Mouse (Mus musculus): ENCODE data around the gene Btf3.

Gene Btf3

DNA sequence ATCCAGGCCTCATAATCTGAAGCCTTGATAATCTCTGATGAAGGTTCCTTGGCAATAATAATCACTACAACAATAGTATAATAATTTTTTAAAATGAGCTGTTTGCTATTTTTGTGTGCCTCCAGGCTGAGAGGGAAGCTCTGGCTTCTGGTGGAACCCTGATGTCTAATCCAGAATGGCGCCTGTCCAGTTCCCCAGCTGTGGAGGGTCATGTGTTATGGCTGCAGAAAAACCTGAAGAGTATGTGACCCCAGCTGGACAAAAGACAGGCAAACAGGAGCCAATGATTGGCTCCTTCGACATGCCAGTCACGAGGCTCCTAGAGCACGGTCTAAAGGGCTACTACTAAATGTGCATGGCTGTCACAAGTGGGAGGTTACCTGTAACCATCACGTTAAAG lies 23.7 kb upstream of the Btf3 start:
- in situ Hi-C loops (cut with MseI, MboI): no loop called here

DNA sequence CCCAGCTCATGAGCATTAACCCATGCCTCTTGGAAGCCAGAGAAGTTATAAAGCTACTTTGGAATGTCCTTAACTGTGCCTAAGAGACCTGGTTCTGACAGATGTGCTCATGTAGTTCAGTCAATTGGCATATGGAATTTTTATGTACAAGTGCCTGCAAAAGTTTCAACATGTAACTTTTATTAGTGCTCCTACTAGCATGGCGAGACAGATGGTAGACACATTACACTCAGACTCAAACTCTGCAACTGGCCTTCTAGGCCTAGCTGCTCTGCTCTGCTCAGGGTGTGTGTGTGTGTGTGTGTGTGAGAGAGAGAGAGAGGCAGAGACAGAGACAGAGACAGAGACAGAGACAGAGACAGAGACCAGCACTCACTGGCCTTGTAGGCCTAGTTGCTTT lies 19.4 kb upstream of the Btf3 start:
- in situ Hi-C loops (cut with MseI, MboI): no loop called here

DNA sequence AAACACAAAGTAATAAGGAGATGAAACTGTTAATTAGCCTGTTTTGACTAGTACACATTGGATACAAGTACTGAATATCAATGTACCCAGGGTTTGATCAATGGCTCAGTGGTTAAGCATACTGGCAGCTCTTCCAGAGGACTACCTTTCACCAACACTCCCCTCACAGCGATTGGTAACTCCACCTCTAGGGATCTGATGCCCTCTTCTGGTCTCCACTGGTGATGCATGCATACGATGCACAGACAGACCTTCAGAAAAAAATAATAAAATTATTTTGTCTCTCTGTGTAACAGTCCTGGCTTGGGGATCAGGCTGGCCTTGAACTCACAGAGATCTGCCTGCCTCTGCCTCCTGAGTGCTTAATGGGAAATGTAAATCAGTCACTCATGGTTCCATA lies 15.3 kb upstream of the Btf3 start:
- in situ Hi-C loops (cut with MseI, MboI): no loop called here

DNA sequence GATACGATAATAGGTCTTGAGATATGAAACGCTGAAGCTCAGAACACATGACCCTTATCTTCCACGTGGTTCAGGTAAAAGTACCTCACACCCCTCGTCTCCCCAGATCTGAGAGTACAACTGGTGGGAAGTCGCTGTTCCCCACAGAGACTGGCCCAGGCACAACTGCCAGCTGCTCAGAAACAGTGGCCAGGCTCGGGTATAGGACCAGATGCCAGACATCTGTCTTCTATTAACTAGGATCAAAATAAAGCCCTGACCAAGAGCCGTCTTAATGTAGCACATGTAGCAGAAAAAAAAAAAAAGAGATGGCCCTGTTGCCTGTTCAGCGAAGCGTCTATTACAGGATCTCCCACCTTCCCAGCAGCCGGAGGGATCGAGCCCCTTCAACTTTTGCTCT lies 8.2 kb upstream of the Btf3 start:
- in situ Hi-C loops (cut with MseI, MboI): no loop called here

DNA sequence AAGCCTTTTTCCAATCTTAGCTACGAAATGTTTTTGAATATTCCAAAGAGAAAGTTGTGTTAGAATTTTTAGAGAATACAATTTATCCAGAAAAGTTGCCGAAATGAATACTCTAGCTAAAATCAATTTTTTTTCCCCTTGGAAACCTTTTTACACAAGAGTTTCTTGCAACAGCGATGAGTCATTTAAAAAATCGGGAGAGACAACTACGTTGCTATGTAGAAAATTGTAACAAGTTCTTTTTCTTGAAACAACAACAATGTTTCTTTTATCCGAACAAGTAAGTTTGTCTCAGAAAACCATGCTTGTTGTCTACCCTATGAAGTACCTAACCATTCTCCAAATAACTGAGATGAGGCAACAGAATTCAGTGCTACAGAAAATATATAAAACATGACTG lies 1.1 kb upstream of the Btf3 start:
- in situ Hi-C loops (cut with MseI, MboI): no loop called here

DNA sequence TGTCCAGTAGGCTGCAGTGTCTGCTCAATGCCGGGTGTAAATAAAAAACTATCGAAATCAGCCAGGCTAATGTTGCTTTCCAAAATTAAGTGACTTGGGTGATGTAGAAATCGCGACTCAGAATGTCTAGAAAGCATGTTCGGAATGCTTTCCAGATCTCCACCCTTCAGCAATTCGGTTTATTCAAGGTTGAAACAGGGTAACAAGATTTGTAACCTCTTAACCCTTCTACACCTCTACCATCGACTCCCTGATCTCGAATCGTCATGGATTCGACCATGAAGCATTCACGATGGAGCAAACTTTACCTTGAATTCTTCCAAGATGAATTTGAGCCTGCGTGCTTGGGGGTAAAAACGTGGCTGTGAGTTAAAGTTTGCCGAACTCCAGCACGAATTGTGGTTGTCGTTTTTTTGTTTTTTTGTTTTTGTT lies 456 bp upstream of the Btf3 start:
- in situ Hi-C loops (cut with MseI, MboI): no loop called here

DNA sequence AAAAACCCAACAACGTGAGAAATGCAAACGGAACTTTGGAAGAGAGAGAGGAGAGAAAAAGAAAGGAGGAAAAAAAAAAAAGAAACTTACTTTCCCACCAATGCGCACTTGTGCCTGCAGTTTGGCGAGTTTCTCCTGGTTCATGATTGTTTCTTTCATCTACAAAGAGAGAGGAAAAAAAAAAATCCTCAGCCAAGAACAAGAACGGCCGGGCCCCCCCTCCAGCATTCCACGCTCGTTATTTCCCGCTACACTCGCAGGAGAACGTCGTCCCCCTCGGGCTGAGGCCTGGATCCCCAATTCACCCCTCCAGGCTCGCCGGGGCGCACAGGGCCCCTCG lies 696 bp downstream of the Btf3 start:
- in situ Hi-C loops (cut with MseI, MboI): no loop called here

DNA sequence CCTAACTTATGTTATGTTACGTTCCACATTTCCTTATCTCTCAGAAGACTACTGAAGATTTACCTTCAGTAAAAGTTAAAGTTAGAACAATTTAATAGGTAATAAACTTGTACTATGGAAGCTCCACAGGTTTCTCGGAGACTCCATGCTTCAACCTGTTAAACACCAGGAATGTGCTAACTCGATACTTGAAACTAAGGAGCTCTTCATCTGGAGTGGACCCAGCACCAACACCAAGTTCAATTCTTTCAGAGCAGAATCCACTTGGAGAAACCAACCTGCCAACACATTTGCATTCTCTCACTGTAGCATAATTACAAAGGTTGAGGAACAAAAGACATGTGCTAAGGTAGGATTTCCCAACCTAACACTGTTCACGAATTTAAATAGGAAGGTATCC lies 1.7 kb downstream of the Btf3 start:
- in situ Hi-C loops (cut with MseI, MboI): no loop called here

DNA sequence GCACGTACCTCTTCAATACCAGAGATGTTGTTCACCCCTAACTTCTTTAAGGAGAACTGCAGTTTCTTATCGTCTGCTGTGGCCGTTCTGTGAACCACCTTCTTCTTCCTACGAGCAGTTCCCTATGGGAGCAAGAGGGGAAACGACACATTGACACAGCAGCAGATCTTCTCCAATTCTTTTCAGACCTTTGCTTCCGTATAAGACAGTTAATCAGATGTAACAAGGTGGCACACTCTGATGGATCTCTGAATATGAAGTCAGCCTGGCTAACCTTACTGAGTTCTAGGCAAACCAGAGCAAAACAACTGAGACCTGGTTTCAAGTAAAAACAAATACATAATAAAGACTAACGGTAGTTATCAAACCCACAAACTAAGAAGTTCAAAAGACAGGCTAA lies 3.2 kb downstream of the Btf3 start:
- in situ Hi-C loops (cut with MseI, MboI): no loop called here

DNA sequence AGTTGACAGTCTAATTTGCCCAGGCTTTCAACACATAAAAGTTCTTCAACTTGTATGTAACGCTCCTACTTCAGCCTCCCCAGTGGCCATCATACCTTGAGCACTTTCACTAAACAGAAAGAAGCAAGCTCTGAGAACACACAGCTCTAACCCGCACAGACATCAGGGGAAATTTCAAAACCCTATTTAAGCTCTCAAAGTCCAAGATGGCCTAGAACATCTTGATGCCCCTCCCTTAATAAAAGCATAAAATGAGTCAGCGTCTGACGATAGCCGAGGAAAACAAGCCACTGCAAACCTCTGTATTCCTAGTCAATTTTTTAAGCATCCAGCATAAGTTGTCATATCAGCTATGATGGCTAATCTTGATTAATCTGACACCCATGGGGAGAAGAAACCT lies 5.2 kb downstream of the Btf3 start:
- in situ Hi-C loops (cut with MseI, MboI): no loop called here

DNA sequence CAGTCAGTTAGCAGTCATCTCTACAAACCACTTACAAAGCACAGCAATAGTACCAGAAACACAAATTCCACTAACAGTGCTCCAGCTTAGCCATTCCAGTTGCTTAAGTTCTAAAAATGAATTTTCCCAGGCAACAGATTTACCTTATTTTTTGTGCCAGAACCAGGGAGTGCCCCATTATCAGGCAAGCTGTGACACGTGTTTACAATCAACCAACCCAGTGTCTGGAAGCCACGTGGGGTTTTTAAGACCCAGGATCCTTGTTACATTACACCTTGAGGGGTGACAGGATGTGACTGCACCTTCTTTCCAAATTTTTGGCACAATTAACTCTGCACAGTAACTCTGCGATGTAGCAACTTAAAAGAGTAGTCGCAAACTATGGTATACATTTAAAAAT lies 8.1 kb downstream of the Btf3 start:
- in situ Hi-C loops (cut with MseI, MboI): no loop called here

DNA sequence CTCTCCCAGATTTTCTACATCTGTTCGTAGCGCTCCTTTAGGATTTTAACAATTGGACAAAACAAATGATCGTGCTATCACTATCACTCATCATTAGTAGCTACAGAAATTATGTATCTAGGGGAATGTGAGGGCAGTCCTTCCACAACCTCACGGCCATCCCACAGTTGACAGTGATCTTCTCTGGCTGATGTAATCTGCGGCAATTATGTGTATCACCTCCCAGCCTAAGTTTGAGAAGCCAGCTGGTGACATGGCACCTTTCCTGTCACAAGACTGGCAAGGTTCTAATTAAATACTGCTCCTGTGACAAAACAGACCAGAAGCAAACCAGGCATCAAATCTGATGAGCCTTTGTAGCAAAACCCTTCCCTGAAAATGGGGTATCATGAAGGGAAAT lies 8.8 kb downstream of the Btf3 start:
- in situ Hi-C loops (cut with MseI, MboI): no loop called here

DNA sequence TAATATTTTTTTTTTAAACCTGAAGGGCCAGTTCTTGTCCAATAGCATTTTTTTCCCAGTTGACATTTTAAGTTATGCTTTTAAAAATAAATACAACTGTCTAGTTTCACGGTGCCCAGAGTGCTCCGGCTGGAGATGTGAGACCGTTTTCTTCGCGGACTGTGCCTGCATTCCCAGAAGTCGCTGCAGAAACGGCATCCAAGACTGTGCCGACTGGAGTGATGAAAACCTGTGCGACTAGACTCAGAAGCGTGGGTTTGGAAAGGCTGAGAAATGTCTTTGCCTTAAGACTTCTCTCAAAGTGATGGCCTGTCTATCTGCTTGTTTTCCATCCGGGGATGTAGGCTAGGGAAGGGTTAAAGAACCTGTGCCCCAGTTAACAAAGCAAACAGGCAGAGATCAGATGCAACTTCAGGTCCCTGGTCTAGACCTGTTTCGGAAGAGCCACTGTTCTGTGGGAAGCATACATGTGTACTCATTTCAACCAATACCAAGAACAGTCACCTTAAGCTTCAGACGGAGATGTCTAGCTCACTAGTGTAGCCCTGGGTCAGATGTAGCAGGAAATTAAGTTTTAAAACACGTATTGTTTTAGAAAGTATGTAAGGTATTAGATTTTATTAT lies 9.8 kb downstream of the Btf3 start:
- in situ Hi-C loops (cut with MseI, MboI): no loop called here

DNA sequence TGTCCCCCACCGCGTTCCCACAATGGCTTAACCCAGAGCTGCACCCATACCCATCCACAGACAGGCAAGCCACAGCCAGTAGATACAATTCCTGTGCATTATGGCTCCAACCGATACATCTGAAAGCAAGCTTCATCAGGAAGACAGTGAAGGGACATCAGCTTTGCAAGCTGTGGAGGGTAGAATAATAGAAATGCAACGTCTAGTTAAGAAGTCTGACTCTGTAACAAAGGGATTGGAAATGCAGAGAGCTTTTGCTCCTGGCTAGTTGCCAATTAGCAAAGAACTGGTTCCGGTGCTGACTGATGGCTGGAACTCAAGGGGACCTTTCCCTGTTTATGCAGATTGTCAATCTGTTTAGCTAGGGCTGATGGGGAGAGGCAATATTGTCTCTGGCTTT lies 10.4 kb downstream of the Btf3 start:
- in situ Hi-C loops (cut with MseI, MboI): no loop called here

DNA sequence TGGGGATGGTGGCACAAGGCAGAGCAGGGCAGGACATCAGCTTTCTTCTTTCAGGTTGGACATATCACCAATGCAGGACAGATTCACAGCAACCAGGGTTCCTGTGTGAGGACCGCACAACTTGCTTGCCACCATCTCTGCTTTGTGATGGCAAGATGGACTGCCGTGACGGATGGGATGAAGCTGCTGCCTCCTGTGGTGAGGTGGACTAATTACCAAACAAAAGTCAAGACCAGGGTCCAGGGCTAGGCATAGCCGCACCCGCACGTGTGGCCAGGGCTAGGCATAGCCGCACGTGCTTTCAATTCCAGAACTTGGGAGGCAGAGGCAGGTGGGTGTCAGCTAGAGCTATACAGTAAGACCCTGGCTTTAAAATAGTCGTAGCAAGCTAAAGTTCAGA lies 11.5 kb downstream of the Btf3 start:
- in situ Hi-C loops (cut with MseI, MboI): no loop called here

DNA sequence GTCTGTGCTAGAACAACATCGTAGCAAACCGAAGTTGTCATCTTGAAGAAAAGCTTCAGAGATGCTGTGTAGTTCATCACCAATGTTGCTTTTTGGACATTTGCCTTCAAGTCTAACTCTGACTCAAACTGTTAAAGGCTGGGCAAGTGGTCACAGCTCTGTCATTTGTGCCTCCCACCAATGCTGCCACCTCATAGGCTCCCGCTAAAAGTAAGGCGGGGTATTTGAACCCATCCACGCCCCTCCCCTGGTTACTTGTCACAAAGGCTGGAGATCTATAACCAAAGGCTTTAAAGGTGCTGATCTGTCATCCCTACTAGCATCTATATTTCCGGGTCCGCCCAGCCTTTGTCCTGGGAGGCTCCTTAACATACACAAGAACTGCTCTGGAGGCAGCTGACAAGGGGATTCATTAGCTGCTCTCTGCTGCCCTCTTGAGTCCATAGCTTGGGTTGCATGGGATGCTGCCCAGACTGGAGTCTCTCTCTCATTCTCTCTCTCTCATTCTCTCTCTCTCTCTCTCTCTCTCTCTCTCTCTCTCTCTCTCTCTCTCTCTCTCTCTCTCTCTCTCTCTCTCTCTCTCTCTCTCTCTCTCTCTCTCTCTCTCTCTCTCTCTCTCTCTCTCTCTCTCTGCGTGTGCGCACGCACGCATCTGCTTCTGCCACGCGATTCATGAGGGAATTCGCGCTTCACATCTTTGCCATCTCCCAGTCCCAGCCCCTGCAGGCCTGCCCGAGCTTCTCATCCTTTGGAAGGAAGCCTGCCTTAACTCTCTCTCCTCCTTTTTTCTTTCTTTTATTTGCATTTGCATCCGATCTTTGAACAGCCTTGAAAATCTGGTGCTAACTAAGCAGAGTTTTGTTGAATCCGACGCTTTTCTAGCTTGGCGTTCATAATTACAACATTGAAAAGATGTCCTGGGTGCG lies 17.7 kb downstream of the Btf3 start:
- in situ Hi-C loops (cut with MseI, MboI): no loop called here

DNA sequence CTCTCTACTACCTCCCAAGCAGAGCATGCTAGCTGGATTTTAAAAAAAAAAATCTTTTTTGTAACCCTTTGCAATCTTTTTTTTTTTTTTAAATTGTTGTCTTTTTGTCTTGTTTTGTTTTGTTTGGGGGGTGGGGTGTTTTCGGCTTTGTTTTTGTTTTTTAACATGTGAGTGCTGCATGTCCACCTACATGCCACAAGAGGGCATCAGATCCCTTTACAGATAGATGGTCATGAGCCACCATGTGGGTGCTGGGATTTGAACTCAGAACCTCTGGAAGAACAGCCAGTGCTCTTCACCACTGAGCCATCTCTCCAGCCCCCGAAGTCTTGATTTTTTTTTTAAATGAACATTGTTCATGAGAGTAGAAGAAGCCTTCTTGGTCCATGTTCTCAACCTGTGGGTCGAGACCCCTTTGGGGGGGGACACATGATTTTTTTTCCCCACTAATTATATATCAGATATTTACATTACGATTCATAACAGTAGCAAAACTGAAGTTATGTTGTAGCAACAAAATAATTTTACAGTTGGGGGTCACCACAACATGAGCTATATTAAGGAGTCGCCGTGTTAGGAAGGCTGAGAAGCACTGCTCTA lies 18.8 kb downstream of the Btf3 start:
- in situ Hi-C loops (cut with MseI, MboI): no loop called here

DNA sequence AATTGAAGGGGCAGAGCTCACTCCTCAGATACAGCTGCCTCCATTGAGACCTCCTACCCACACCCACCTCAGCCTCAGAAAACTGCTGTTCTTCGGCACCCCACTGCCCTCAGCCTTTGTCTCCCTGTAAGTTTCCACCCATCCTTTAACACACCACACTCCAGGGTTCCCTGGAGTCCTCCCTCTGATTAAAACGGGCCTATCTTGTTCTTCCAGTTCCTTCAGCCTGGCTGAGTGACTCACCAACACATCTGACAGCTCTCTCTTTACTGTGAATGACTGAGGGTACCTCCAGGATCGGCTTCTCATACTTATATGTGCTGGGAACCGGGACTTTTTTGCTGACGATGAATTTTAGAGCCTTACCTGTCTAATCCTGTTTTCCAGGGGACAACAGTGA lies 20.7 kb downstream of the Btf3 start:
- in situ Hi-C loops (cut with MseI, MboI): no loop called here

DNA sequence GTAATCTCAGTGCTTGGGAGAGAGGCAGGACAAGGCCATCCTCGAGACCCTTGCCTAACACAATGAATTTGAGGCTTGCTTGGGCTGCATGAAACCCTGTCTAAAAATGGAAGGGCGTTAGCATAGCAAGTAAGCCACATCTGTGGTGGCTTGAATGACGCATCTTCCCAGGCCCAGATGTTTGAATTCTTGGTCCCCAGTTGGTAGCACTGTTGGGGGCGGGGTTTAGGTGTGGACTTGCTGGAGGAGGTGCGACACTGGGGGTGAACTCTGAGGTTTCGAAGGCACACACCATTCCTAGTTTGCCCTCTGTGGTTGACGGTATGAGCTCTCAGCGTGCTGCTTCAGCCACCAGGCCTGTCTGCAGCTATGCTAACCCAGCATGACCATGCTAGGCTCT lies 25.1 kb downstream of the Btf3 start:
- in situ Hi-C loops (cut with MseI, MboI): no loop called here

DNA sequence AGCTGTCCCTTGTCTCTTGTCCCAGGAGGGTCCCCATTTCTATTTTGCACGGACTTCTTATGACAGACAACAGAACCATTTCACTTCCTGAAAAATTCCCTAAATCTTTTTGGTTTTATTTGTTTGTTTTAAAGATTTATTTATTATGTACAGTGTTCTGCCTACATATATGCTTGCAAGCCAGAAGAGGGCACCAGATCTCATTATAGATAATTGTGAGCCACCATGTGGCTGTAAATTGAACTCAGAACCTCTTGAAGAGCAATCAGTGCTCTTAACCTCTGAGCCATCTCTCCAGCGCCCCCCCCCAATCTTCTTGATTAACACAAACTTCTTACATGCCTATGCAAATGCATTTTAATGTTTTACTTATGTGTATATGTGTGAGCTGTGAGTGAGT lies 26.1 kb downstream of the Btf3 start:
- in situ Hi-C loops (cut with MseI, MboI): no loop called here

DNA sequence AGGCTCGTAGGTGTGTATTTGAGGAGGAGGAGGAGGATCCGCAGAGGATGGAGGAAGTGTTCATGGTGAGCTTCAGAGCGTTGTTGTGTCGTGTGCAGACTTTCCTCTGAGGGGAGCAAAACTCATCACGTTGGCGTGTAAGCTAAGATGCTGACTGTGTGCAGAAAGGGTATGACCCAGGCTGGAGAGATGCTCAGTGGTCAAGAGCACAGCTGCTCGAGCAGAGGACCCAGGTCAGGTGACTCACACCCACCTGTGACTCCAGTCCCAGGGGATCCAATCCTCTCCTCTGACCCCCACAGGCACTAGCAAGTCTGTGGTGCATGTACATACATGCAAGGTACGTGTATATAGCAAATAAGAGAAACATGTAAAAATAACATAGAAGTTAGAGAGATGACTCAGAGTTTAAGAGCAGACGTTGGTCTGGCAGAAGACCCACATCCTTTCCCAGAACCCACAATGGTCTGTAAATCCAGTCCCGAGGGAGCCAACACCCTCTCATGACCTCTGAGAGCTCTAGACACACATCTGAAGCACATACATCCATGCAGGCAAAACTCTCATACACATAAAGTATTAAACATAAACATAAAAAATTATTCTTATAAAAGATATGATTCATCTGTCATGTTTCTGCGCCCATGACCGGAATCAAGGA lies 35.7 kb downstream of the Btf3 start:
- in situ Hi-C loops (cut with MseI, MboI): no loop called here

DNA sequence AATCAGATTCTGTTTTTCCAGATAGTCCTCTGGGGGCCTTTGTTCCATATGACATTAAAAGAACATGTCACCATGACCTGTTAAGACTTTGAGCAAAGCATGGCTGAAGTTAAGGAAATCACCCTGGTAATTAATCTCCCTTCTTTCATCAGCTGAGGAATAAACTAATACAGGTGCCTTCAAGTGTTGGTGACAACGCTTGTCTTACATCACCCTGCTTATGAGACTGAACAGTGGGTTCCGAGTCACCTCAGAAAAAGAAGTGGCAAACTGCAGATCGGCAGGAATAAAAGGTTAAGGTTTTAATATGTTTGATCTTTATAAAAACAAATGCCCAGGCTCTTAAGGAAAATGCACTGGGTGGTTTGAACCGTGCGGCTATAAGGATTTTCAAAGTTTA lies 37.1 kb downstream of the Btf3 start, which contains the start of gene Gm21976:
Gene Gm21976, plus strand, starts transcription at position 202 of the 400 bp plus-strand sequence.
- in situ Hi-C loops (cut with MseI, MboI): no loop called here

DNA sequence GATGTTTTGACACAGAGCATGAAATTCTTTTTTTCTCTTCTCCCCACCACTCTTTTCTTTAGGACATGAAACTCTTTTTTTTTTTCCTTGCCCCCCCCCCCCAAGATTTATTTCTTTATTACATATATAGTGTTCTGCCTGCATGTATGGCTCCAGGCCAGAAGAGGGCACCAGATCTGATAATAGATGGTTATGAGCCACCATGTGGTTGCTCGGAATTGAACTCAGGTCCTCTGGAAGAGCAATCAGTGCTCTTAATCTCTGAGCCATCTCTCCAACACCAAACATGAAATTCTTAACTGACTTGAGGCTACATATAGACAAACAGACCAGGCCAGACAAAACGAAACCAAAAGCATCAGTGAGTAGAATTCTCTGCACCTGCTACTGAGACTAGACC lies 39.3 kb downstream of the Btf3 start:
- in situ Hi-C loops (cut with MseI, MboI): no loop called here
